Mouse (Mus musculus) liver, postnatal 0 days (tissue): Measurements from ENCODE around the gene Zbtb7a.

Experiments
- CTCF ChIP-seq: sonication (generic); IDR thresholded peaks from 2 replicates; pipeline ENCODE4 v1.5.1; 2016; ENCODE audit warnings: antibody characterized with exemption, low read depth
- EP300 ChIP-seq: IDR thresholded peaks from 2 replicates; pipeline ENCODE4 v1.6.1; 2016; ENCODE audit warnings: antibody characterized with exemption, low read depth, mild to moderate bottlenecking

- no peak for TF ChIP-seq CTCF
- TF ChIP-seq EP300 = no peak
Observed at GRCm38 (mm10) chr10:81161602-81162317, 26.7 kb downstream of the Zbtb7a start.
